Mouse (Mus musculus) MEL (cell line): ENCODE measurements at regions not wholly inside any gene's neighbourhood (a gene's known extent, or its start where the extent isn't known, plus 50 kb on each side); places are given as distances from the start of the nearest gene placed in this dataset.

Experiments
- CHD1 ChIP-seq: IDR thresholded peaks from 2 replicates; pipeline ENCODE4 v1.6.1; 2012; ENCODE audit warnings: low read depth, mild to moderate bottlenecking, inconsistent platforms, low read length, improper control_type of control experiment
- CHD2 ChIP-seq: IDR thresholded peaks from 2 replicates; pipeline ENCODE4 v1.6.1; 2011; ENCODE audit warnings: low read length, improper control_type of control experiment
- CTCF ChIP-seq, 3 experiments: IDR thresholded peaks in 2 of 3; conservative IDR thresholded peaks in 1 of 3; 2 replicates each; pipeline ENCODE4 v1.5.1; 2011 to 2012; ENCODE audit warnings: low read length in 3 of 3, low read depth in 2 of 3, mild to moderate bottlenecking in 2 of 3, improper control_type of control experiment in 1 of 3, inconsistent platforms in 1 of 3, mixed read lengths in 1 of 3, moderate library complexity in 1 of 3; ENCODE audit not compliant: control insufficient read depth in 1 of 3, insufficient read depth in 1 of 3, poor library complexity in 1 of 3, severe bottlenecking in 1 of 3
- E2F4 ChIP-seq: IDR thresholded peaks from 2 replicates; pipeline ENCODE4 v1.6.1; 2011; ENCODE audit warnings: low read depth, low read length, improper control_type of control experiment, borderline replicate concordance
- EP300 ChIP-seq, 2 experiments: IDR thresholded peaks; 2 replicates each; pipeline ENCODE4 v1.6.1; 2011; ENCODE audit warnings: improper control_type of control experiment in 2 of 2, low read length in 2 of 2, low read depth in 1 of 2, mild to moderate bottlenecking in 1 of 2
- GATA1 ChIP-seq: IDR thresholded peaks from 2 replicates; pipeline ENCODE4 v1.6.1; 2011; ENCODE audit warnings: low read depth, low read length, improper control_type of control experiment
- MEF2A ChIP-seq: IDR thresholded peaks from 2 replicates; pipeline ENCODE4 v1.6.1; 2014; ENCODE audit warnings: low read depth, mild to moderate bottlenecking, inconsistent platforms, low read length, improper control_type of control experiment; ENCODE audit not compliant: poor library complexity, insufficient replicate concordance, severe bottlenecking; ENCODE audit errors: extremely low read depth
- MXI1 ChIP-seq: IDR thresholded peaks from 2 replicates; pipeline ENCODE4 v1.6.1; 2011; ENCODE audit warnings: mild to moderate bottlenecking, low read depth, low read length, improper control_type of control experiment
- POLR2A ChIP-seq, 2 experiments: IDR thresholded peaks; 2 replicates each; pipeline ENCODE4 v1.6.1; 2011 to 2012; ENCODE audit warnings: low read length in 2 of 2, mild to moderate bottlenecking in 2 of 2, control low read depth in 1 of 2, improper control_type of control experiment in 1 of 2, low read depth in 1 of 2, moderate library complexity in 1 of 2; ENCODE audit not compliant: control insufficient read depth in 1 of 2, insufficient read depth in 1 of 2, poor library complexity in 1 of 2
- TAL1 ChIP-seq: IDR thresholded peaks from 2 replicates; pipeline ENCODE4 v1.6.1; 2012; ENCODE audit warnings: mild to moderate bottlenecking, inconsistent platforms, low read length, moderate library complexity, mixed read lengths
- TBP ChIP-seq: IDR thresholded peaks from 2 replicates; pipeline ENCODE4 v1.8.0; 2011; ENCODE audit warnings: low read depth, low read length, improper control_type of control experiment
- USF1 ChIP-seq: IDR thresholded peaks from 2 replicates; pipeline ENCODE4 v1.6.1; 2014; ENCODE audit warnings: low read depth, mild to moderate bottlenecking, inconsistent platforms, low read length, improper control_type of control experiment, moderate library complexity

DNA sequence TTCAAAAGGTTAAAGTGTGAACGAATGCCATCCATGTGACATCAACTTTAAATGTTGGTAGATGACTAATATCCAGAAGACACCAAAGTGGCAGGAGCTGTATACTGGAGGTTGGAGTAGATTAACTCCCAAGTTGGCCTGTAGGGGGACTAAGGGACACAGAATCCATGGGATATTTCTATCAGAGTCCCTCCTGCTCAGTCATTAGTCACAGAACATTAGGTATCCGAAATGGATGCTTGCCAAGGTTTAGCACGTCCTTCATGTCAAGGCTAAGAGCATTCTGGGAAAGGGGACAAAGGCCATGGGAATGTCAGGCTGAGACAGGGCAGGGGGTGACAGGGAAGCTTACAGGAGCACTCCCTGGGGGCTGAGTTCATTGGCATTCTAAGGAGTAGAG, 211.8 kb downstream of the 1500009L16Rik start:
- TF ChIP-seq TAL1: no peak
- TF ChIP-seq MEF2A: no peak
- no peak for TF ChIP-seq TBP
- no peak for TF ChIP-seq POLR2A (IDR thresholded peaks at IDR 0.05; ENCODE audit: control insufficient read depth in 1 of 2, insufficient read depth in 1 of 2, low read depth in 1 of 2, low read length in 2 of 2, poor library complexity in 1 of 2)
- peak in 2 of 3 experiments; percentile 25 to 28; a peak in 1 of 6 replicates for TF ChIP-seq CTCF (IDR thresholded peaks at IDR 0.05 in 2 of 3, conservative IDR thresholded peaks at IDR 0.05 in 1 of 3; ENCODE audit: control insufficient read depth in 1 of 3, insufficient read depth in 1 of 3, low read depth in 2 of 3, low read length in 3 of 3, poor library complexity in 1 of 3, severe bottlenecking in 1 of 3)
- TF ChIP-seq EP300 (IDR thresholded peaks at IDR 0.05; ENCODE audit: low read depth in 1 of 2, low read length in 2 of 2): no peak
- TF ChIP-seq CHD1: no peak
- TF ChIP-seq CHD2: no peak
- TF ChIP-seq E2F4: no peak
- TF ChIP-seq USF1: no peak
- no peak for TF ChIP-seq GATA1
- TF ChIP-seq MXI1: no peak
